Mouse (Mus musculus) hindbrain, embryonic 12.5 days (tissue): ENCODE measurements around the gene 2700049A03Rik. TPM values are rescaled to one million over a fixed set of nuclear protein-coding genes. Genes with fewer than 3 reads are reported as not detected.

ENCODE experiments used
- ATAC-seq: fragments of 200-750 bp; cut with Nextera tagmentation; 2 replicates; pipeline ENCODE4 v1.8.0; 2017; ENCODE audit warnings: moderate TSS enrichment; ENCODE audit not compliant: low FRiP score
- H3K27ac ChIP-seq: fragments of 300-500 bp; sonication (generic); 2 replicates; pipeline ENCODE4 v1.5.1; 2016; ENCODE audit warnings: mild to moderate bottlenecking
- H3K27me3 ChIP-seq: fragments of 300-500 bp; sonication (generic); 2 replicates; pipeline ENCODE4 v1.6.1; 2016; ENCODE audit warnings: mild to moderate bottlenecking
- H3K36me3 ChIP-seq: fragments of 300-500 bp; sonication (generic); 2 replicates; pipeline ENCODE4 v1.6.1; 2016; ENCODE audit warnings: mild to moderate bottlenecking
- H3K4me1 ChIP-seq: fragments of 300-500 bp; sonication (generic); 2 replicates; pipeline ENCODE4 v1.6.1; 2016
- H3K4me2 ChIP-seq: fragments of 300-500 bp; sonication (generic); replicated peaks from 2 replicates; pipeline ENCODE4 v1.6.1; 2016; ENCODE audit warnings: mild to moderate bottlenecking
- H3K4me3 ChIP-seq: fragments of 300-500 bp; sonication (generic); 2 replicates; pipeline ENCODE4 v1.5.1; 2016; ENCODE audit warnings: mild to moderate bottlenecking
- H3K9ac ChIP-seq: fragments of 300-500 bp; sonication (generic); 2 replicates; pipeline ENCODE4 v1.6.1; 2016; ENCODE audit warnings: mild to moderate bottlenecking, moderate library complexity
- H3K9me3 ChIP-seq: fragments of 300-500 bp; sonication (generic); replicated peaks from 2 replicates; pipeline ENCODE4 v1.6.1; 2016; ENCODE audit warnings: mild to moderate bottlenecking
- WGBS: fragments of 180-500 bp; shearing (Covaris S2); methylation state at CpG from one replicate; pipeline ENCODE4 v1.1.7; 2016; 5-methylcytosine and 5-hydroxymethylcytosine counted together
- polyA plus RNA-seq: library from polyadenylated mRNA; unstranded; fragments of >200 nt; fragmentation: Nextera tagmentation; extraction: Ambion mirVana; gene quantifications from 2 replicates; pipeline ENCODE4 v1.2.1, GENCODE M21; 2016

The 2700049A03Rik gene
- polyA plus RNA-seq, 1 experiment from 2014 or later = 18.6 TPM

GRCm38 (mm10) chr12:71242791-71243190 is 106.1 kb downstream of the 2700049A03Rik start:
- Histone ChIP-seq H3K4me1 (no peaks in the 10 kb centered on the region), H3K4me2 (no peak overlapping the region), H3K36me3 (peaks cover 41% of the 10 kb centered on the region), H3K9me3 (peaks cover 21% of the 10 kb centered on the region), H3K4me3 (no peak overlapping the region), H3K27me3 (no peaks in the 10 kb centered on the region), H3K27ac (no peak overlapping the region), H3K9ac (no peak overlapping the region)
- 82% methylated on average over 9 of the region's 9 CpGs for WGBS
- ATAC-seq = no peak

GRCm38 (mm10) chr12:71244766-71245390 is 108.2 kb downstream of the 2700049A03Rik start:
- Histone ChIP-seq H3K9me3 (peaks cover 21% of the 10 kb centered on the region), H3K4me2 (no peak overlapping the region), H3K27ac (0 out of 2 replicates have a peak overlapping the region, but pooled peaks have one; percentile 23), H3K9ac (no peak overlapping the region), H3K4me1 (no peaks in the 10 kb centered on the region), H3K36me3 (peaks cover 39% of the 10 kb centered on the region), H3K4me3 (no peak overlapping the region), H3K27me3 (no peaks in the 10 kb centered on the region)
- WGBS = 73% methylated on average over 11 of the region's 11 CpGs
- no peak for ATAC-seq

GRCm38 (mm10) chr12:71247191-71247590 is 110.5 kb downstream of the 2700049A03Rik start:
- no peak for ATAC-seq
- no peak overlapping the region for H3K9ac ChIP-seq
- 89% methylated on average over 8 of the region's 8 CpGs for WGBS
- H3K4me1 ChIP-seq = no peaks in the 10 kb centered on the region
- no peaks in the 10 kb centered on the region for H3K27me3 ChIP-seq
- no peak overlapping the region for H3K4me3 ChIP-seq
- no peak overlapping the region for H3K27ac ChIP-seq
- peaks cover 16% of the 10 kb centered on the region for H3K9me3 ChIP-seq
- peaks cover 24% of the 10 kb centered on the region for H3K36me3 ChIP-seq
- no peak overlapping the region for H3K4me2 ChIP-seq

DNA sequence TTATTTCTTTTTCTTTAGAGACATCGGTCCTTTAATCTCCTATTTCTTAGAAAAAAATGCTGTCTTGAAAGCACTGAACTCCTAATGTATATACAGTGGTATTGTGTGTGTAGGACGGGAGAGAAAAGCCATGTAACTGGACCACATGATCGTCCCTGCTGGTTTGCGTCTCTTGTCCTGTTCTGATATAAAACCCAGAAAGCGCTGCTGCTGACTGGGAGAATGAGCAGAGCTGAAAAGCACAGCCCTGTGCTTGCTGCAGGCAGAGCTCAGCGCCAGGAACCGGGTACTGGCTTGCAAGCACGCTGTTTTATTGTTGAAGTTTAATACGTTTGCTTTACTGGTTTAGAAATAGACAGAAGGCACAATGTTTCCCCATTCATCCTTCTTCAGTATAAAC is 112.7 kb downstream of the 2700049A03Rik start:
- Histone ChIP-seq H3K9ac (no peak overlapping the region), H3K36me3 (peaks cover 2% of the 10 kb centered on the region), H3K27ac (no peak overlapping the region), H3K4me2 (no peak overlapping the region), H3K9me3 (no peaks in the 10 kb centered on the region), H3K27me3 (no peaks in the 10 kb centered on the region), H3K4me3 (no peak overlapping the region), H3K4me1 (peaks cover 7% of the 10 kb centered on the region; the same call in 1 of the 2 replicates)
- ATAC-seq = no peak
- 78% methylated on average over 9 of the region's 9 CpGs for WGBS

- ATAC-seq = no peak
- WGBS = 46% methylated on average over 11 of the region's 11 CpGs
- no peaks in the 10 kb centered on the region for H3K9me3 ChIP-seq
- H3K27ac ChIP-seq = no peak overlapping the region
- H3K4me3 ChIP-seq = no peak overlapping the region
- peaks cover 7% of the 10 kb centered on the region; the same call in 1 of the 2 replicates for H3K4me1 ChIP-seq
- no peaks in the 10 kb centered on the region for H3K27me3 ChIP-seq
- H3K36me3 ChIP-seq = no peaks in the 10 kb centered on the region
- H3K4me2 ChIP-seq = no peak overlapping the region
- no peak overlapping the region for H3K9ac ChIP-seq
Observed at GRCm38 (mm10) chr12:71252509-71253167, 116.0 kb downstream of the 2700049A03Rik start.

DNA sequence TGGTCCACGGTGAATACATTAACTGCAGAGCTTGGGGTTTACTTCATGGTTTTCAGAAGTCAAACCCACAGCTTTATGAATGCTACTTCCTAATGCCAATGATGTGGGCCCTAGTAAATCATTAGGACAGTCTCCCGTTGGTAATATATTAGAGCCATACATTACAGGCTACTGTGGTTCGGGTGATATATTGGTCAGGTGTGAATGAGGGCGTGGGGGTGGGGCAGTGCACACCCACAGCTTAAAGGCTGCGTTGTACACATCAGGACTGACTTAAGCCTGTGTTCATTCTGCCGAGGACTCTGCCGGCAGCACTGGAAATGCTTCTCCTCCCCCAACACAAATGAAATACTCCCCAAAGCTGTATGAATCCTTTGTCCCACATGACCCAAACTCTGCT is 118.1 kb downstream of the 2700049A03Rik start:
- Histone ChIP-seq H3K27me3 (no peaks in the 10 kb centered on the region), H3K4me2 (no peak overlapping the region), H3K9ac (no peak overlapping the region), H3K27ac (no peak overlapping the region), H3K4me1 (peaks cover 7% of the 10 kb centered on the region; the same call in 1 of the 2 replicates), H3K36me3 (no peaks in the 10 kb centered on the region), H3K4me3 (no peak overlapping the region), H3K9me3 (no peaks in the 10 kb centered on the region)
- WGBS = 69% methylated on average over 7 of the region's 7 CpGs
- ATAC-seq = no peak

- ATAC-seq = no peak
- Histone ChIP-seq H3K27ac (peak overlapping the region; percentile 40; the same call in 1 of the 2 replicates), H3K27me3 (no peaks in the 10 kb centered on the region), H3K9ac (no peak overlapping the region), H3K4me3 (no peak overlapping the region), H3K4me1 (no peaks in the 10 kb centered on the region), H3K4me2 (no peak overlapping the region), H3K36me3 (no peaks in the 10 kb centered on the region), H3K9me3 (no peaks in the 10 kb centered on the region)
- 51% methylated on average over 18 of the region's 18 CpGs for WGBS
Observed at GRCm38 (mm10) chr12:71258196-71258920, 121.7 kb downstream of the 2700049A03Rik start.

DNA sequence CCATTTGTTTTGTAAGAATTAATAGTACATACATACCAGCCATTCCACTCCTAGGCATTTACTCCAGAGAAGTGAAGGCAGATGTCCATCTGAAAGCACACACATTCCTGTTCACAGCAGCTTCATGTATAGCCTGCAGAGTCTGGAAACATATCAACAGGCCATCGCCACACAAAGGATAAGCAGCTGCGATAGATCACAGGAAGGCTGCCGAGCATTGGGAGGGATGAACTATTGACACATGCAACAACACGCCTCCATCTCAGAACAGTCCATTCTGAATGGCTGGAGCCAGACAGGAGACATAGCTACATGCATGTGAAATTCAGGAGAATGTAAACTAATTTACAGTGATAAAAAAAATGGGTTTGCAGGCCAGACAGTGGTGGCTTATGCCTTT is 127.6 kb downstream of the 2700049A03Rik start:
- 87% methylated on average over 4 of the region's 4 CpGs for WGBS
- Histone ChIP-seq H3K4me2 (no peak overlapping the region), H3K27me3 (no peaks in the 10 kb centered on the region), H3K4me3 (no peak overlapping the region), H3K9me3 (no peaks in the 10 kb centered on the region; the same call in 1 of the 2 replicates), H3K4me1 (no peaks in the 10 kb centered on the region), H3K9ac (no peak overlapping the region), H3K27ac (no peak overlapping the region), H3K36me3 (no peaks in the 10 kb centered on the region)
- no peak for ATAC-seq

GRCm38 (mm10) chr12:71269367-71269766 is 132.7 kb downstream of the 2700049A03Rik start:
- Histone ChIP-seq H3K36me3 (no peaks in the 10 kb centered on the region), H3K27me3 (no peaks in the 10 kb centered on the region), H3K4me1 (no peaks in the 10 kb centered on the region), H3K4me3 (no peak overlapping the region), H3K4me2 (no peak overlapping the region), H3K9ac (no peak overlapping the region), H3K9me3 (no peaks in the 10 kb centered on the region; the same call in 1 of the 2 replicates), H3K27ac (no peak overlapping the region)
- no peak for ATAC-seq
- WGBS = 93% methylated on average over 7 of the region's 7 CpGs

DNA sequence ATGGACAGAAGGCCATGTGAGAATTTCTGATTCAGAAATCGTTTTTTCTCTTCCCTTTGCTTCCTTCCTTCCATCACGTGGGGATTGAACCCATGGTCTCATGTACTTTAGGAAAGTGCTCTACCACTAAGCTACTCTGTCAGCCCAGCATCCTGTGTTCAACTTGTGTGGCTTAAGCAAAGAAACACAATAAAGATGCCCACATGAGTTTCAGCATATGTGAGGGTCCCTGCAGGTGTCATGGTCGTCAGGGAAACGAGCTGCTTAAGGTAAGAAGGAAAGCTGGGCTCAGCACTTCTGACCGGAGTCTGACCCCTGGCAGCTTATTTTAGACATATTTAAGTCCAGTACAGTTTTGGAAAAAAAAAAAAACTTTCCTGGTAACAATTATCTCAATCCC is 134.5 kb downstream of the 2700049A03Rik start:
- no peak overlapping the region for H3K4me2 ChIP-seq
- H3K27me3 ChIP-seq = no peaks in the 10 kb centered on the region
- no peak overlapping the region for H3K27ac ChIP-seq
- 79% methylated on average over 5 of the region's 5 CpGs for WGBS
- H3K9me3 ChIP-seq = no peaks in the 10 kb centered on the region; the same call in 1 of the 2 replicates
- H3K36me3 ChIP-seq = no peaks in the 10 kb centered on the region
- H3K4me1 ChIP-seq = no peaks in the 10 kb centered on the region
- no peak overlapping the region for H3K9ac ChIP-seq
- ATAC-seq = no peak
- H3K4me3 ChIP-seq = no peak overlapping the region

DNA sequence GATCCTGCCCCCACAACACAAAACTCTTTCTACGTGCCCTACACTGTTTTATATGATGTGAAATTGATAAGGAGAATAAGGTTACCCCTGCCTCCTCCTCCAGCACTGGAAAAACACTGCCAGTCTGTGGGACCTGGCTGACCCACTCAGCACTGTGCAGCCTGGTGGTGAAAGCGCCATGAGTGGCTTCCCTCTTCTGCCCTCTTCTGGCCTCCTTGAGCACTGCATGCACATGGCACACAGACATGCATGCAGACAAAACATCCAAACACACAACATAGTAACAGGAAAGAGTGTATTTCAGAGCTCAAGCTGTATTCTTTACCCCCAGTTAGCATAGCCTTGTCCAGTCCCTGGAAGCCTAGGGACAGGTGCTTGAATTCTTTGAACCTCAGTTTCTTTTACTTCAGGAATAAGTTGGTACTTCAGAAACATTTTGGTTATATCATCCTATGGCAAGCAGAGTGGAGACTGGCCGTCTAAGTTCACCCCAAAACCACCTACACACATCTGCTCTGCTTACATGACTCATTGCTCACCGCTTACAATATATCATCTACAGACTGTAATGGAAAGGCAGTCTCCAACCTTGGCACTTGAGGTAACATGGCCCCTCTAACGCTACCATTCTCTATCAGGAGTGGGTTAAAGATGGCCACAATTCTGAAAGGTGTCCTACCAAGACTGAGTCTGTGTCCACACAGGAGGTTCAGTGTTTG is 138.0 kb downstream of the 2700049A03Rik start:
- no peak overlapping the region for H3K4me3 ChIP-seq
- H3K4me1 ChIP-seq = peaks cover 5% of the 10 kb centered on the region
- H3K36me3 ChIP-seq = no peaks in the 10 kb centered on the region
- H3K9me3 ChIP-seq = no peaks in the 10 kb centered on the region
- WGBS = 94% methylated on average over 5 of the region's 5 CpGs
- no peaks in the 10 kb centered on the region for H3K27me3 ChIP-seq
- H3K9ac ChIP-seq = no peak overlapping the region
- H3K4me2 ChIP-seq = no peak overlapping the region
- no peak overlapping the region for H3K27ac ChIP-seq
- ATAC-seq = no peak
